Mouse (Mus musculus) limb, embryonic 10.5 days (tissue): ENCODE results near the gene Tbx21. TPM values are rescaled to one million over a fixed set of nuclear protein-coding genes. Genes with fewer than 3 reads are reported as not detected.

Source experiments
- DNase-seq: peaks from one replicate; pipeline ENCODE4 v3.0.0-alpha.2; 2017; ENCODE audit warnings: low spot score
- H3K27ac ChIP-seq: fragments of 300-500 bp; sonication (generic); 2 replicates; pipeline ENCODE4 v1.5.1; 2016; ENCODE audit warnings: mild to moderate bottlenecking
- H3K27me3 ChIP-seq: fragments of 300-500 bp; sonication (generic); 2 replicates; pipeline ENCODE4 v1.6.1; 2016; ENCODE audit warnings: low read depth, mild to moderate bottlenecking; ENCODE audit not compliant: poor library complexity, severe bottlenecking
- H3K36me3 ChIP-seq: fragments of 300-500 bp; sonication (generic); 2 replicates; pipeline ENCODE4 v1.6.1; 2016; ENCODE audit warnings: mild to moderate bottlenecking, moderate library complexity
- H3K4me1 ChIP-seq: fragments of 300-500 bp; sonication (generic); 2 replicates; pipeline ENCODE4 v1.6.1; 2016
- H3K4me3 ChIP-seq: fragments of 300-500 bp; sonication (generic); 2 replicates; pipeline ENCODE4 v1.5.1; 2016; ENCODE audit warnings: mild to moderate bottlenecking, moderate library complexity
- H3K9me3 ChIP-seq: fragments of 300-500 bp; sonication (generic); replicated peaks from 2 replicates; pipeline ENCODE4 v1.6.1; 2016; ENCODE audit warnings: mild to moderate bottlenecking
- WGBS: fragments of 180-500 bp; shearing (Covaris S2); methylation state at CpG from one replicate; pipeline ENCODE4 v1.1.7; 2016; 5-methylcytosine and 5-hydroxymethylcytosine counted together
- polyA plus RNA-seq: library from polyadenylated mRNA; unstranded; fragments of >200 nt; fragmentation: Nextera tagmentation; extraction: Ambion mirVana; gene quantifications from 2 replicates; pipeline ENCODE4 v1.2.1, GENCODE M21; 2016

The Tbx21 gene
- polyA plus RNA-seq, 1 experiment from 2014 or later = 0.08 TPM

DNA sequence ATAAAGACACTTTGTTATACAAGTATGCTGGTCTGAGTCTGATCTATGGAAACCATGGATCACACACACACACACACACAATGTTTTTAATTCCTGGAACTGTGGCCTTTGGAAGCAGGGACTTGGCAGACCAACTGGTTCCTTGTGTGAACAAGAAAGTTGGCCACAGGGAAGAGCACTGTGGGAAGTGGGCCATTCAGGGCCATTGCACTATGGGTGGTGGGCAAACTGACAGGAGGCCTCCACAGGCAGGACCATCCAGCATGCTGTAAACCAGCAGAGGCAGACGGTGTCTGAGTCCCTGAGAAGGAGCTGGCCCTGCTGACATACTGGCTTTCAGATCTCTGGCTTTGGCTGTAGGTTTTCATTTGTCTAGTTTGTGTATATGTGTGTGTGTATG lies 45.8 kb downstream of the Tbx21 start:
- no peak for DNase-seq

DNA sequence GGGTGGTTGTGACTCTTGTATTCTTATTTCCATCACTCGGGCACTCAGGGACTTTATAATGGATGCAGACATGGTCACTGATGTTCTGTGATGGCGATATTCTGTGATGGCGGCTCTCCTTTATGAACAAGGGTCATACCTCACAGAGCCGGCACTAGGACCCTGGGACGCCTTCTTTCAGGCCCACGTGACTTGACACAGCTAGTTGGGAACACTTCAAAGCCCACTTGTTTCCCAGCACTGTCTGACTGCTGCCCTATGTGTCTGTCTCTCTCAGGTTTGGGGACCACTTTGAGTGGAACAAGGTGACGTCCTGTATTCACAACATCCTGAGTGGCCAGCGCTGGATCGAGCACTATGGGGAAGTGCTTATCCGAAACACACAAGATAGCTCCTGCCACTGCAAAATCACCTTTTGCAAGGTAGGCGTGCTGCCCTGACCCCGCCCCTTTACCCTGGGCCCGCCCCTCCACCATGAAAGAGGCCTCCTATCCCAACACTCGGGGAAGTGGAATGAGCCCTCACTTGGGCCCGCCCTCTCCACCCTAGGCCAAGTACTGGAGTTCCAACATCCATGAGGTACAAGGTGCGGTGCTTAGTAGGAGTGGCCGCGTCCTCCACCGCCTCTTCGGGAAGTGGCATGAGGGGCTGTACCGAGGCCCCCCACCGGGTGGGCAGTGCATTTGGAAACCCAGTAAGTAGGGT lies 48.3 kb downstream of the Tbx21 start:
- no peaks in the 10 kb centered on the region for H3K9me3 ChIP-seq
- no peak for DNase-seq
- no peak overlapping the region for H3K27ac ChIP-seq
- H3K4me1 ChIP-seq = peaks cover 4% of the 10 kb centered on the region; the same call in 1 of the 2 replicates
- no peaks in the 10 kb centered on the region for H3K27me3 ChIP-seq
- WGBS = 44% methylated on average over 22 of the region's 22 CpGs
- H3K36me3 ChIP-seq = peaks cover 28% of the 10 kb centered on the region
- H3K4me3 ChIP-seq = no peak overlapping the region; the same call in 1 of the 2 replicates

More for the DNA sequence above, 45.8 kb downstream of the Tbx21 start:
- 54% methylated on average over 1 of the region's 1 CpGs for WGBS
- Histone ChIP-seq H3K4me1 (peaks cover 4% of the 10 kb centered on the region; the same call in 1 of the 2 replicates), H3K27ac (no peak overlapping the region), H3K36me3 (peaks cover 20% of the 10 kb centered on the region), H3K4me3 (no peak overlapping the region), H3K27me3 (no peaks in the 10 kb centered on the region), H3K9me3 (no peaks in the 10 kb centered on the region)

DNA sequence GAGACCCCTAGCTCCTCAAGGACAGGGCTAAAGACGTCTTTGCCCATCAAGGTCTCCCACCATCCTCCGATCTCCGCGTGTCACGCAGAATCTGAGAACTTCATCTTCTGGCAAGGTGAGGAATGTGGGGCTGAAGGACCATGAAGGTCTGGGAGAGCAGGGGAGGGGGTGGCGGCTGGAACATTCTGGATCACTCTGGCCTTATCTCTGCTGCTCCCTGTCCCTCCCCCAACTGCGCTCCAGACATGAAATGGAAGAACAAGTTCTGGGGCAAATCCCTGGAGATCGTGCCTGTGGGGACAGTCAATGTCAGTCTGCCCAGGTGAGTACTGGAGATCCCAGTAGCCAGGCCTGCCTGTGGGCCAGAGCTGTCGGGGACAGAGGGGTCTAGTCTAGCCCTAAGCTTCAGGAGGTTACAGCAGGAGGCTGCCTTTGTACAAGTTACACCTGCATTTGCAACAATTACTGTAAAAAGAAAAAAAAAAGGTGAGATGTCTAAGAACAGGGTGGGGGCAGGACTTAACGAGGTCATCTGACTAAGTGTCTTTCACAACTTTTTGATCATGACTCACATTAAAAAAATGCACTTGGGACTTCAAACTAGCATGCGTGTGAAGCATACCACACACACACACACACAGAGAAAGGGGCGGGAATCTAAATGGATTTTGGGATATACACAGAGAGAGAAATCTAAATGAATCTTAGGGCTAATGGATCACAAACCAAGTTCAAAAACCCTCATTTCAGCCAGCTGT lies 49.4 kb downstream of the Tbx21 start:
- H3K27ac ChIP-seq = no peak overlapping the region
- H3K4me3 ChIP-seq = no peak overlapping the region
- no peak for DNase-seq
- peaks cover 39% of the 10 kb centered on the region for H3K36me3 ChIP-seq
- WGBS = 89% methylated on average over 12 of the region's 12 CpGs
- no peaks in the 10 kb centered on the region for H3K27me3 ChIP-seq
- peaks cover 4% of the 10 kb centered on the region; the same call in 1 of the 2 replicates for H3K4me1 ChIP-seq
- H3K9me3 ChIP-seq = no peaks in the 10 kb centered on the region

DNA sequence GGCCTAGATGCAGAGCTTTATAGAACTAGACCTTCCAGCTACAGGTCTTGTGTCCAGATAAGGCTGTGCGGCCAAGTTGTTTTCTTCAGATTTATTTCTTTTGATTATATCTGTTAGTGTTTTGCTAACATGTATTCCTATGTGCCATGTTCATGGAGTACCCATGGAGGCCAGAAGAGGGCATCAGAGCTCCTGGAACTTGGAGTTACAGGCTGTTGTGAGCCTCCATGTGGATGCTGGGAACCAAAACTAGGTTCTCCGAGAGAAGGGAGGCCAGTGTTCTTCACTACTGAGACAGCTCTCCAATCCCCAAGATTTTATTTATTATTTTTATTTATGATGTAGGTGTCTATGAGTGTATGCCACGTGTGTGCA lies 51.2 kb downstream of the Tbx21 start:
- no peak for DNase-seq
- H3K27me3 ChIP-seq = no peaks in the 10 kb centered on the region
- peaks cover 57% of the 10 kb centered on the region for H3K36me3 ChIP-seq

DNA sequence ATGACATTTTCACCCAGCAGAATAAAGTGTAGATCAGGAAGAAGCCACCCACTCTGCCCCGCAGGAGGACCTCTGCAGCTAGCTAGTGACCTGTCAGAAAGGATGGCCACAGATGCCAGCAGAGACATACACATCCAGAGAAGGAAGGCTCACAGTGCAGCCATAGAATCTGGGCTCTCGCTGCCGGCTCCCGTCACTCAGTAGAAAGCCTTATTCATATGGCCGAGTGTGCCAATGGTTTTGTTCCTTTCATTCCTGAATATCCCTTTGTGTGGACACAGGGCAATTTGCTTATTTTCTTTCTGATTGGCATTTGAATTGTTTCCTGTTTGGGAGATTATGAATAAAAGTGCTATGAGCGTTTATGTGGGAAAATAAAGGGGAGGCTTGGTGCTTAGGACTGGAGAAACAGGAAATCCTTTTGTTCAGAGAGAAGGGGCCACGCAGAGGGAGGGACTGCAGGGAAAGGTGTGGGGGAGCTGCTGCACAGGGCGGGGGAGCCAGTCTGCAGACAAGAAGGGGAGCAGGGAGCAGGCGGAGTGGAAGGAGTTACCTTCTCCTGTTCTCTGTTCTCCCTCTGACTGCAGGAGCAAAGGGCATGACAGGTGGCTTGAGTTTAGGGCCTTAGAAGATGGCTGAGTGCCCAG lies 51.7 kb downstream of the Tbx21 start:
- H3K36me3 ChIP-seq = peaks cover 61% of the 10 kb centered on the region
- WGBS = 75% methylated on average over 9 of the region's 9 CpGs
- no peak overlapping the region for H3K4me3 ChIP-seq
- H3K27me3 ChIP-seq = no peaks in the 10 kb centered on the region
- no peak overlapping the region for H3K27ac ChIP-seq
- no peaks in the 10 kb centered on the region for H3K9me3 ChIP-seq
- no peak for DNase-seq
- peaks cover 4% of the 10 kb centered on the region; the same call in 1 of the 2 replicates for H3K4me1 ChIP-seq

More for the DNA sequence above, 51.2 kb downstream of the Tbx21 start:
- Histone ChIP-seq H3K4me1 (peaks cover 4% of the 10 kb centered on the region; the same call in 1 of the 2 replicates), H3K4me3 (no peak overlapping the region), H3K9me3 (no peaks in the 10 kb centered on the region), H3K27ac (no peak overlapping the region)
- WGBS = 92% methylated on average over 3 of the region's 3 CpGs

DNA sequence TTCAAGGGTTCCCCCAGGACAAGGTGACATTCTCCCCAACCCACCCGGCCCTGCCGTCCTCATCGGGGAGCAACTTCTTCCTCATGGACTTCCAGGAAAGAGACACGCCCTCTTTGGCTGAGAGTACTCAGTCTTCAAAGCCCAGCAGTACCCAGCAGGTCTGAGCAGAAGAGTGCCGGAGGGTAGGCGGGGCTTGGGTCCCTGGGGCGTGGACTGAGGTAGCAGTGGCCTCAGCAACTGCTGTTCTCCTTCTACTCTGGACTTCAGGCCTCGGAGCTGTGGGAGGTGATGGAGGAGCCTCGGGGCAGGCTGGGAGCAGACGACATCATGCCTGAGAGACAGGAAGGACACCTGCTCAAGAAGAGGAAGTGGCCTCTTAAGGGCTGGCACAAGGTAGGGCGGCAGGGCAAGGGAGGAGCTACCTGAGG lies 62.9 kb downstream of the Tbx21 start:
- DNase-seq = no peak
- WGBS = 24% methylated on average over 11 of the region's 11 CpGs
- H3K36me3 ChIP-seq = peaks cover 62% of the 10 kb centered on the region
- no peaks in the 10 kb centered on the region for H3K9me3 ChIP-seq
- peak overlapping the region; percentile 77 for H3K4me3 ChIP-seq
- H3K27ac ChIP-seq = no peak overlapping the region
- peaks cover 33% of the 10 kb centered on the region for H3K4me1 ChIP-seq
- H3K27me3 ChIP-seq = no peaks in the 10 kb centered on the region

DNA sequence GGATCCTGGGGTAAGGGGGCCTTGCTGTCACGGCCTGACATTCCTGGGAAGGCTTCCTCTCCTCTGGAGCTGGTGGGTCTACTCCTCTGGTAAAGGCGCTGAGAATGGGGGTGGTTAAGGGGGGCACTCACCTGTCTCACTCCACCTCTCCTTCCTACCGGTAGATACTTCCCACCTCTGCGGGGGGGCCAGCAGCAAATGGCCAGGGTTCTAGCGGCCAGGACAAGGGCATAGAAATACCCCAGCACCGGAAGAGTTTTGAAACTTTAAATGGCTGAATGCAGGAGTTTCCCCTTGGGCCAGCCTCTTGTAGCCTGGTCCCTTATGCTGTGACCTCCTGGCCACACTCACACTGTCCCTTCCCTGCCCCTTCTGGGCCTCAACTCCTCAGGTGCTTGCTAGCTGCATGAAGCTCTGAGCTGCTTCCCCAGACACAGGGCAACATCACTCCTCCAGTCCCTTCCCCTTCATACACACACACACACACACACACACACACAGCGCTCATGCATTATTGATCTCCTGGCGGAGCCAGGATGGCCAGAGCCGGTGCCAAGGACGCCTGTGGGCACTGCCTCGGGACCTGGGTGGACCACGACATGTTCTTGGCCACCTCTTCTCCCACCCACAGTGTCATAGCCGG lies 64.1 kb downstream of the Tbx21 start:
- Histone ChIP-seq H3K4me3 (peak overlapping the region; percentile 77), H3K4me1 (peaks cover 33% of the 10 kb centered on the region), H3K27me3 (no peaks in the 10 kb centered on the region), H3K36me3 (peaks cover 59% of the 10 kb centered on the region), H3K9me3 (no peaks in the 10 kb centered on the region), H3K27ac (peak overlapping the region; percentile 80)
- no peak for DNase-seq
- WGBS = 34% methylated on average over 13 of the region's 13 CpGs

DNA sequence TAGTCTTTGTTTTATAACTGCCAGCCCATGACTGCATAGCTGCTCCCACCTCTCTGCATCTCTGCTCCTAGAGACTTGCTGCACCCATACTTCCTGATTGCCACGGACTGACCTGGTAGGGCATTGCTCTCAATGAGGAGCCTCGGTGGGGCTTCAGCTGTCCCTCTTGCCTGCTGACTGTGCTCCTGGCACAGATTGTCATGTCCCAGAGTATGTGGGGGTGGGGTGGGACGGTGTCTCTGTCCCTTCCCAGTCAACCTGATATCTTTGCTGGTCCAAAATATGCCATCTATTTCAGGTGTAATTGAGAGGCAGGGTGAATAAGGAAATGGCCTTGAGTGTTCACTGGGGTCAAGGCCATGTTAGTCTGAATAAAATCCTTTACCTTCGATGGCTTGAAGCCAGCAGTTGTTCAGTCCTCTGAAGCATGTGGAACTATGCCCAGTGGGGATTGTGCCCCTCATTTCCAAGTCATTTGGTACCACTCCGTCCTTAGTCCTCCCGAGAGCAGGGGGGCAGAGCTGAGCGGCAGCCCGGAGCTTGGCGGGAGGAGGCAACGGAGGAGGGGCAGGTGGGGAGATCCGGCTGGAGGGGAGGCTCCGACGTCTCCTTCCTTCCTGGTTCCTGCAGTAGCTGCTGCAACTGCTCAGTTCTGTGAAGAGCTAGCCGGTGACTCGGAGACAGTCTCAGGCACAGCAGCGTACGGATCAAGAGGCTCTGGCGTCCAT lies 64.8 kb downstream of the Tbx21 start, which contains the start of gene Osbpl7:
Osbpl7 (plus strand) TSS at position 413 of the 728 bp plus-strand sequence.
- 8% methylated on average over 18 of the region's 18 CpGs for WGBS
- peaks cover 33% of the 10 kb centered on the region for H3K4me1 ChIP-seq
- peaks cover 57% of the 10 kb centered on the region for H3K36me3 ChIP-seq
- DNase-seq = peak; percentile 77
- H3K27ac ChIP-seq = peak within 1 kb of the TSS; percentile 80
- H3K9me3 ChIP-seq = no peaks in the 10 kb centered on the region
- H3K4me3 ChIP-seq = peak within 1 kb of the TSS; percentile 77
- no peaks in the 10 kb centered on the region for H3K27me3 ChIP-seq

DNA sequence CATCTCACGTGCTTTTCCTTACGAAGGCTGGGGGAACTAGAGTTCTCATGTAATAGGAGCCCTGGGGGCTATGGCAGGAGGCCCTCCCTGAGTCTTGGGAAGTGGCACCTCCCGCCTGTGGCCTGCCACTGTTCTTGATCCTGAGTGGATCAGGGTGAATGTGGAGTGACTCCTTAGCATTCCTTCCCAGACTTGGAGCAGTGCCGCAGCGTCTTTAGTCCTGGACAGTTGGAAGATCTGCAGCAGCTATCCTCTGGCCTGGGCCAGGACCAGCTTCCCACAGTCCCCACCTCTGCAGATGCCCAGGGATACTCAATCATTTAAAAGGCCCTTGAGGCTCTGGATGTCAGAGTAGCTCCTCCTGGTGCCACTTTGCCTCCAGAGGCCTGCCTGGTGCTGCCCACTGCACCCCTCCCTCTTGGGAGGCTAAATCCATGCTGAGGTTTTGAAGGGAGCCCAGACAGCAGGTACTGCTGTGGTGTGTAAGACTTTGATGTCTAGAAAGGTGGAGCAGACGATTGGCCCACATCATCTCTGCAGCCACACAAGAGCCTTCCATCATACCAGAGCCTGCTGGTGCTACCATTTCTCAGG lies 65.5 kb downstream of the Tbx21 start:
- no peak for DNase-seq
- Histone ChIP-seq H3K9me3 (no peaks in the 10 kb centered on the region), H3K4me3 (no peak overlapping the region), H3K4me1 (peaks cover 33% of the 10 kb centered on the region), H3K27ac (no peak overlapping the region), H3K27me3 (no peaks in the 10 kb centered on the region), H3K36me3 (peaks cover 57% of the 10 kb centered on the region)
- 78% methylated on average over 6 of the region's 6 CpGs for WGBS

DNA sequence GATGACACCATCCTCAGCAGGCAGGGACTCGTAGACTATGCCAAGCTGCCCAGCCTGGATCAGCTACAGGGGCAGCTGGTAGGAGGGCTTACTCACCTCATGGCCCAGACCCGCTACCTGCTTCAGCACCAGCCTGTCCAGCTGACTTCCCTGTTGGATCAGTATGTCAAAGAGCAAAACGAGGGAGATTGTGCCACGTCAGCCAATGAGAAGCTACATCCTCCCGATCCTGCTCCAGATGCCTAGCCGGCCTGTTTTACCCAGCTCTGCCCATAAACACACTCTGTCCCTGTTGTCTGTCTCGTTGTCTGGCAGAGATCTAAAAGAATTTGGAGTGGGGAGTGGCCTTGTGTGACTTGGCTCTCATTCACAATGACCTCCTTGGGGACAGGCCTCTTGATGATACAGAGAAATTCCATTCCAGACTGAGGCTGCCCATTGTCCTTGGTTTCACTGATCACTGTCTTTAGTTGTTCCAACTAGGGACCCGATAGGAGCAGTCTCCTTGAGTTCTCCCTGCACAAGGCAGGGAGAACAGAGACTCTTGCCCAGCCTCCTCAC lies 67.0 kb downstream of the Tbx21 start:
- Histone ChIP-seq H3K4me1 (peaks cover 33% of the 10 kb centered on the region), H3K36me3 (peaks cover 59% of the 10 kb centered on the region), H3K27me3 (no peaks in the 10 kb centered on the region), H3K4me3 (no peak overlapping the region), H3K27ac (no peak overlapping the region), H3K9me3 (no peaks in the 10 kb centered on the region)
- WGBS = 90% methylated on average over 8 of the region's 8 CpGs
- DNase-seq = no peak
